Mouse (Mus musculus) heart, postnatal 0 days (tissue): ENCODE data around the gene Cacnb4. TPM values are rescaled to one million over a fixed set of nuclear protein-coding genes. Genes with fewer than 3 reads are reported as not detected.

Experiments
- ATAC-seq: fragments of 200-750 bp; cut with Nextera tagmentation; 2 replicates; pipeline ENCODE4 v1.8.0; 2017; ENCODE audit warnings: low read depth, moderate number of reproducible peaks, moderate library complexity; ENCODE audit not compliant: insufficient read depth
- DNase-seq: peaks from one replicate; pipeline ENCODE4 v3.0.0-alpha.2; 2016; ENCODE audit warnings: low spot score
- H3K27ac ChIP-seq: fragments of 300-500 bp; sonication (generic); 2 replicates; pipeline ENCODE4 v1.5.1; 2014; ENCODE audit warnings: low read depth, mild to moderate bottlenecking
- H3K27me3 ChIP-seq: fragments of 300-500 bp; sonication (generic); 2 replicates; pipeline ENCODE4 v1.6.1; 2014; ENCODE audit warnings: low read length, mixed read lengths; ENCODE audit not compliant: control insufficient read depth, insufficient read depth
- H3K36me3 ChIP-seq: fragments of 300-500 bp; sonication (generic); replicated peaks from 2 replicates; pipeline ENCODE4 v1.6.1; 2014; ENCODE audit warnings: low read length, mixed read lengths; ENCODE audit not compliant: control insufficient read depth, insufficient read depth
- H3K4me1 ChIP-seq: fragments of 300-500 bp; sonication (generic); 2 replicates; pipeline ENCODE4 v1.6.1; 2014; ENCODE audit warnings: antibody characterized with exemption; ENCODE audit not compliant: control insufficient read depth, insufficient read depth
- H3K4me2 ChIP-seq: fragments of 300-500 bp; sonication (generic); 2 replicates; pipeline ENCODE4 v1.6.1; 2014; ENCODE audit warnings: low read depth, mild to moderate bottlenecking, low read length, moderate library complexity
- H3K4me3 ChIP-seq: fragments of 300-500 bp; sonication (generic); 2 replicates; pipeline ENCODE4 v1.5.1; 2014; ENCODE audit warnings: low read depth, low read length
- H3K9ac ChIP-seq: fragments of 300-500 bp; sonication (generic); replicated peaks from 2 replicates; pipeline ENCODE4 v1.6.1; 2014; ENCODE audit warnings: low read depth, low read length, mixed read lengths
- H3K9me3 ChIP-seq: fragments of 300-500 bp; sonication (generic); replicated peaks from 2 replicates; pipeline ENCODE4 v1.6.1; 2016; ENCODE audit warnings: low read length; ENCODE audit not compliant: control insufficient read depth
- CTCF ChIP-seq: IDR thresholded peaks from 2 replicates; pipeline ENCODE4 v1.5.1; 2016; ENCODE audit warnings: antibody characterized with exemption, control low read depth, low read depth
- EP300 ChIP-seq: IDR thresholded peaks from 2 replicates; pipeline ENCODE4 v1.6.1; 2016; ENCODE audit warnings: antibody characterized with exemption, low read depth
- WGBS: fragments of 180-500 bp; shearing (Covaris S2); extraction: QIAGEN DNeasy Blood & Tissue Kit; methylation state at CpG from one replicate; pipeline ENCODE4 v1.1.7; 2014; 5-methylcytosine and 5-hydroxymethylcytosine counted together
- polyA plus RNA-seq: library from polyadenylated mRNA; unstranded; fragments of >200 nt; fragmentation: Nextera tagmentation; extraction: Ambion mirVana; gene quantifications from 2 replicates; pipeline ENCODE4 v1.2.1, GENCODE M21; 2015
- total RNA-seq: library from RNA; depleted of rRNA; stranded (reverse); fragments of >200 nt; gene quantifications from 2 replicates; pipeline ENCODE4 v1.2.3, GENCODE M21; 2014; ENCODE audit warnings: low replicate concordance

Cacnb4 gene
- total and polyA plus RNA-seq, 2 experiments from 2014 or later = 0.56 to 0.69 TPM

- DNase-seq (no peak), ATAC-seq (no peak)
- Histone ChIP-seq H3K27ac (no peak overlapping the region), H3K9me3 (no peaks in the 10 kb centered on the region), H3K9ac (no peak overlapping the region), H3K4me2 (no peak overlapping the region), H3K4me1 (peaks cover 16% of the 10 kb centered on the region; the same call in 1 of the 2 replicates), H3K27me3 (no peaks in the 10 kb centered on the region), H3K4me3 (no peak overlapping the region), H3K36me3 (no peaks in the 10 kb centered on the region)
- no peak for TF ChIP-seq EP300
- no peak for TF ChIP-seq CTCF
- WGBS = 85% methylated on average over 11 of the region's 11 CpGs
Observed at GRCm38 (mm10) chr2:52495097-52495694, 181.4 kb downstream of the Cacnb4 start.

- Histone ChIP-seq H3K36me3 (no peaks in the 10 kb centered on the region), H3K4me2 (no peak overlapping the region), H3K4me3 (no peak overlapping the region), H3K4me1 (peaks cover 7% of the 10 kb centered on the region; the same call in 1 of the 2 replicates), H3K27ac (no peak overlapping the region), H3K9ac (no peak overlapping the region), H3K27me3 (no peaks in the 10 kb centered on the region), H3K9me3 (no peaks in the 10 kb centered on the region)
- DNase-seq (no peak), ATAC-seq (no peak)
- WGBS = 58% methylated on average over 8 of the region's 8 CpGs
- TF ChIP-seq CTCF (no peak), EP300 (no peak)
Observed at GRCm38 (mm10) chr2:52494274-52494673, 182.4 kb downstream of the Cacnb4 start.

- WGBS = 29% methylated on average over 13 of the region's 13 CpGs
- H3K4me2 ChIP-seq = peak overlapping the region; percentile 56
- H3K4me3 ChIP-seq = peak overlapping the region; percentile 7; the same call in 1 of the 2 replicates
- ATAC-seq (peak; percentile 44), DNase-seq (peak; percentile 65)
- TF ChIP-seq EP300 = no peak
- TF ChIP-seq CTCF = no peak
- H3K9ac ChIP-seq = peak overlapping the region; percentile 40; the same call in 1 of the 2 replicates
- H3K27ac ChIP-seq = peak overlapping the region; percentile 79
- no peaks in the 10 kb centered on the region for H3K36me3 ChIP-seq
- peaks cover 6% of the 10 kb centered on the region; the same call in 1 of the 2 replicates for H3K4me1 ChIP-seq
- H3K27me3 ChIP-seq = no peaks in the 10 kb centered on the region
- no peaks in the 10 kb centered on the region for H3K9me3 ChIP-seq
Observed at GRCm38 (mm10) chr2:52492867-52493266, 183.8 kb downstream of the Cacnb4 start.

GRCm38 (mm10) chr2:52489840-52490239 lies 186.8 kb downstream of the Cacnb4 start:
- 94% methylated on average over 1 of the region's 1 CpGs for WGBS

GRCm38 (mm10) chr2:52483496-52483895 lies 193.1 kb downstream of the Cacnb4 start:
- Histone ChIP-seq H3K9me3 (no peaks in the 10 kb centered on the region), H3K27ac (no peak overlapping the region), H3K36me3 (no peaks in the 10 kb centered on the region), H3K27me3 (no peaks in the 10 kb centered on the region), H3K4me1 (peaks cover 3% of the 10 kb centered on the region; the same call in 1 of the 2 replicates), H3K4me2 (no peak overlapping the region), H3K4me3 (no peak overlapping the region), H3K9ac (no peak overlapping the region)
- ATAC-seq (no peak), DNase-seq (no peak)
- no peak for TF ChIP-seq CTCF
- no peak for TF ChIP-seq EP300
- WGBS = 47% methylated on average over 5 of the region's 5 CpGs

More at GRCm38 (mm10) chr2:52489840-52490239, 186.8 kb downstream of the Cacnb4 start:
- no peak for ATAC-seq
- TF ChIP-seq EP300 = no peak
- TF ChIP-seq CTCF = no peak
- Histone ChIP-seq H3K4me2 (no peak overlapping the region), H3K4me1 (peaks cover 7% of the 10 kb centered on the region; the same call in 1 of the 2 replicates), H3K9ac (no peak overlapping the region), H3K36me3 (no peaks in the 10 kb centered on the region), H3K4me3 (no peak overlapping the region), H3K9me3 (no peaks in the 10 kb centered on the region), H3K27me3 (no peaks in the 10 kb centered on the region), H3K27ac (no peak overlapping the region)
- no peak for DNase-seq

GRCm38 (mm10) chr2:52480476-52480875 lies 196.2 kb downstream of the Cacnb4 start:
- Histone ChIP-seq H3K9ac (no peak overlapping the region), H3K9me3 (no peaks in the 10 kb centered on the region), H3K36me3 (no peaks in the 10 kb centered on the region), H3K27me3 (no peaks in the 10 kb centered on the region), H3K4me2 (no peak overlapping the region), H3K4me1 (peaks cover 10% of the 10 kb centered on the region), H3K27ac (no peak overlapping the region), H3K4me3 (no peak overlapping the region)
- DNase-seq = no peak
- no peak for ATAC-seq
- no peak for TF ChIP-seq EP300
- WGBS = 83% methylated on average over 8 of the region's 8 CpGs
